Mouse (Mus musculus) frontal cortex, postnatal 14 days (tissue): Measurements from ENCODE around the gene Tmub2.

ENCODE experiments used
- DNase-seq, 2 experiments: peaks; one replicate each; pipeline ENCODE4 v3.0.0; 2022; ENCODE audit warnings: low spot score in 2 of 2

The Tmub2 gene

GRCm38 (mm10) chr11:102284501-102285094, at the start of gene Tmub2:
Tmub2 (plus strand) TSS chr11:102284931.
- DNase-seq: peak; percentile 92 to 95

DNA sequence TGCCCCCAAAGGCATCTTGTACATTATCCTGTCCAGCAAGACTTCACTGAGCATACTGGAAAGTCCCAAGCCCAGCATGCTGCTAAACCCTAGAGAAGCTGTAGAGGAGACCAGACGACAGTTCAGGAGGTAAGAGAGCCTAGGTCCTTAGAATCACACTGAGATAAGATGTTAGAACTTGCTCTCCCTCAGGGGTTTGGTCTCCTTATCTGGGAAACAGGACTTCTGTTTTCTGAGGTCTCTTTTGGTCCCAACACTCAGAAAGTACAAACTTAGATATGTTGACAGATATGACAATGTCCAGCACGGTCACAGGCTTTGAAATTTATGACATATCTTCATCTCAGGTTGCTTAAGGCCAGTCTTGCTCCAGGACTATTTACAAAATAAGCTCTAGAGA, 48.7 kb upstream of the Tmub2 start:
- no peak for DNase-seq

- no peak for DNase-seq
These were observed 44.1 kb upstream of the Tmub2 start for GRCm38 (mm10) chr11:102240636-102241035.

- no peak for DNase-seq
These were observed 43.5 kb upstream of the Tmub2 start for GRCm38 (mm10) chr11:102241246-102241645.

- no peak for DNase-seq
These were observed 42.9 kb upstream of the Tmub2 start for GRCm38 (mm10) chr11:102241874-102242273.

- DNase-seq: peak; percentile 75 to 82
These were observed 39.7 kb upstream of the Tmub2 start for GRCm38 (mm10) chr11:102244926-102245449.

DNA sequence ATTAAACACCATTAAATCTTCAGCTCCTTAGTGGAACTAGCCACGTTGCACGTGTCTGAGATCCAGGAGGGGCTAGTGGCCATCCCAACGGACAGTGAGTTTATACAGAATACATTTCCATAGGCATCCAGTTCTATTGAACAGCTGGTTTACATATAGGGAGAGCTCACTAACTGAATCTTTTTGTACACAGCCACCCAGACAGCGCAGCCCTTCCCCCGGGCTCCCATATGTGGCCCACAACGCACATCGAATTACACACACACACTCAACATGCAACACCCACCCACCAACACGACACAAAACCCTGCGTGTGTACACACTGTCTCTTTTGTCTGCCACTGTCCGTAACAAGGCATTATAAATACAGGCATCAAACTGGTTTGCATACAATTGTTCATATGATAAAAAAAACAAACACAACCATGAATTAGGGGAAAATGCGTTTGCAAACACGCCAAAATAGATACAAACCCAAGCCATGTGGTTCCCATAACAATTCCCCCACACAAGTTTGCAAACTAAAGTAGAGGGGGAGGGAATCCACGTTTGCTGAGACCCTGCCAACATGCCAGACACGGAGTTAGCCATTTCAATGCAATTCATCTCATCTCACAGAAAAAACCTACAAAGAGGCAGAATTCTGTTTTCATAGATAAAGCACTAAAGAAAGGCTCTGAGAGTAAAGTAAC, 39.0 kb upstream of the Tmub2 start:
- no peak for DNase-seq

DNA sequence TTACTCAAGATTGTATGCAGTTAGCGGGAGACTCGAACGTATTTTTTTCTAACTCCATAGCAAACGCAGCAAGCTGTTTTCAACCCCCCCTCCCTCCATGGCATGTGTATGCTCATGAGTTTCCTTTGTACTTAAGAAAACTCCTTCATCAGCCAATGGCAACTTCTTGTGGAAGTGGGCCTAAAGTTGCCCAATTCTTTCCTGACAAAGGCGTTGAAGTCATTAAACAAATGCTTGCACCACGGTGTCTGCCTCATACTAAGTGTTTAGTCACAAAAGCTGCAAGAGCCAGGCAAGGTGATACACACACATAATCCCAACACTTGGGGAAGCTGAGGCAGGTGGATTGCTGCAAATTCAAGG, 38.5 kb upstream of the Tmub2 start:
- no peak for DNase-seq

DNA sequence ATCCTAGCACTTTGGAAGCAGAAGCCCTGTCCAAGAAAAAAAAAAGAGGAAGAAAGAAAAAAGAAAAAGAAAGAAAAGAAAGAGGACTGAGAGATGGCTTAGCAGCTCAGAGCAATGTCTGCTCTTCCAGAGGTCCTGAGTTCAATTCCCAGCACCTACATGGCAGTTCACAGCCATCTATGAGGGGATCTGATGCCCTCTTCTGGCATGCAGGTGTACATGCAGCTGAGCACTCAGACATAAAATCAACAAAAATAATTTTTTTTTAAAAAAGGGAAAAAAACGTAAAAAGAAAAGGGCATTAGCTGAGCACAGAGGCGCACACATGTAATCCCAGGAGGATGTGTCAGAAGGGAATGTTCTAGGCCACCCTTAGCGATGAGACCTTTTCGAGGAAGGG, 37.9 kb upstream of the Tmub2 start:
- DNase-seq: no peak

- peak; percentile 79 to 92 for DNase-seq
These were observed 36.0 kb upstream of the Tmub2 start, which contains the start of gene BC030867 for GRCm38 (mm10) chr11:102248630-102249230. BC030867 (plus strand) TSS chr11:102248882.

GRCm38 (mm10) chr11:102249351-102250090, 35.2 kb upstream of the Tmub2 start:
- DNase-seq: no peak

GRCm38 (mm10) chr11:102257514-102257913, 27.2 kb upstream of the Tmub2 start:
- no peak for DNase-seq

GRCm38 (mm10) chr11:102258095-102258494, 26.6 kb upstream of the Tmub2 start:
- no peak for DNase-seq

GRCm38 (mm10) chr11:102258521-102258920, 26.2 kb upstream of the Tmub2 start:
- DNase-seq: no peak

GRCm38 (mm10) chr11:102263211-102263610, 21.5 kb upstream of the Tmub2 start:
- no peak for DNase-seq

- no peak for DNase-seq
These were observed 18.9 kb upstream of the Tmub2 start for GRCm38 (mm10) chr11:102265816-102266215.

GRCm38 (mm10) chr11:102266631-102267355, 17.9 kb upstream of the Tmub2 start:
- no peak for DNase-seq

GRCm38 (mm10) chr11:102267480-102267879, 17.3 kb upstream of the Tmub2 start:
- DNase-seq: peak; percentile 44 to 60

DNA sequence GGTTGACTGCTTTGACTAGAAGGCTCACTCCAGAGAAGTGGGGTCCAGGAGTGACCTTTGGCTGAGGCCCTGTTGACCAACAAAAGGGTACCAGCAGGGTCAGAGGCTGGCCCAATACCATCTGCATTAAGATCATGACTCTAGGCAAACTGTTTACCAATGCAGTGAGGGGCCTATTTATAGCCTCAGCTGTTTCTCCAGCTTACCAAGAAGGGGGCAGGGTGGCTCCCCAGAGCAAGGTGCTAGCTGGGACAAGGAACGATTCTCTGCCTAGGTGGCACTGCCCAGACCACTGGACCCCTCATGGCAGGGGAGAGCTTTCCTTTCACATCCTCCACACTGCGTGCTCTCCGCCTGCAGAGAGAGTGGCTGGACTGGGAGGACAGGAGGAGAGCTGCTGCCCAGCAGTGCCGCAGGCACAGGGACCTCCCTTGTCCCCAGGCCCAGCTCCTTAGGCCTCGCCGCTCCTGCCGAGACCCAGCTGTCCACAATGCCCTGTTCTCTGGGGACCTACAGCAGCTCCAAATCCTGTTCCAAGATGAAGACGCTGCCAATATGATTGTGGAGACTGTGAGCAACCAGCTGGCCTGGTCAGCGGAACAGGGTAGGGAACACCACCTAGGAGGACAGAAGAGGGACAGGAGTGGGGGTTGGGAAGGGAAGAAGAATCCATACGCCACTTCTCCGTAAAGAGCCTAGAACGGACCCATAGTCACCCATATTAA, 16.0 kb upstream of the Tmub2 start, which contains the start of gene Asb16:
Gene Asb16, plus strand, starts transcription at position 224 of the 725 bp plus-strand sequence.
- no peak for DNase-seq

- no peak for DNase-seq
These were observed 8.3 kb upstream of the Tmub2 start for GRCm38 (mm10) chr11:102276411-102276915.
